Mouse (Mus musculus) ovary, postnatal 14 days (tissue): ENCODE measurements around the gene Galnt7.
"Not testable (repeated sequence)": the region's sequence is repeated elsewhere in the genome, so short reads cannot be mapped to it uniquely, and the experiment has no call there.

Experiments
- DNase-seq: peaks from one replicate; pipeline ENCODE4 v3.0.0; 2022; ENCODE audit warnings: low spot score

The Galnt7 gene

DNA sequence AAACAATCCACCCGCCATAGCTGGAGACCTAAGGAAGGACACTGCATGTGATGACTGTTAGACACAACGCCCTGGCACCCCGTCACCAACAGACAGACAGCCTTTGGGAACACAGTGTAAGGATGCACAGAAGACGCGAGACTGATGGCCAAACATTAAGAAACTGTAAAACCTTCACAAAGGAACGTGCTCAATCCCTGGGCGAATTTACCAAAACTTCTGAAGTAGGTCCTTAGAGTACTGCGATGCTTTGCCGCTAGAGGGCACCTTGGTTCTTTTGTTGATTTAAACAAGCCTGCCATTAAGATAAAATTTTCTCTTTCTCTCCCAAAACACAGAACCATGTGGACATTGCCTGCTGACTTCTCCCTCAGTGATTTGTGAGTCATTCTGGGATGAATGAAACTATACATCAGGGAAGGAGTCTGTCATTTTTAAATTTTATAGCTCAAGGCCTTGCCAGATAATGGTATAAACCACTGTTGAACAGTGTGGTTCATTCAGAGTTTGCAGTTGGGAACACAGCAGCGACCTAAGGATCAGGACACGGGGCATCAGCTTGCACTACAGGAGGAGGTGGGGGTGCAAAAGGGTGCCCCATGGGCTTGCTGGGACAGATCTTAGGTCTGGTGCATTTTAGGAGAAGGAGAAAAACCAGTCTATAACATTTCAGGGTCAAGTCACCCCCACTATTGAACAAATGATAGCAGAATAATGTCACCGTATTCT is 112.6 kb downstream of the Galnt7 start:
- peak; percentile 54 for DNase-seq

GRCm38 (mm10) chr8:57538601-57539000 is 114.2 kb downstream of the Galnt7 start:
- no peak for DNase-seq

- no peak for DNase-seq
Measured at GRCm38 (mm10) chr8:57536167-57536566, 116.7 kb downstream of the Galnt7 start.

GRCm38 (mm10) chr8:57534495-57534894 is 118.3 kb downstream of the Galnt7 start:
- no peak for DNase-seq

DNA sequence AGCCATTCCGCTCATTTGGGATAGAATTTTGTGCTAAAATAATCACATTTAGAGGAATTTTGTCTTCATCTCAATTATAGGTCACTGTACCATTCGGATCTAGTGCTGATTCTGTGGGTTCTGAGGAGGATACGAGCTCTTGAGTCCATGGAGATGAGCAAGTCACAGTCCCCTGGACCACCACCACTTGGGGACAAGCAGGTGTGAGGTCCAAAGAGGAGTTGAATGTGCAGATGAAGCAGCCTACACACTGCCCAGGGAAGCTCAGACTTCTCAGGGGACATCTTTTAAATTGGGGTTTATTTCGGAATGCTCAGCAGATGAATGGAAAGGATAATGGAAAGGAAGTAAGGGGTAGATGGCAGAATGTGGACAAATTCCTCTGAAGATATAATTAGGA is 119.7 kb downstream of the Galnt7 start:
- DNase-seq: no peak

- no peak for DNase-seq
Measured at GRCm38 (mm10) chr8:57532223-57532622, 120.6 kb downstream of the Galnt7 start.

DNA sequence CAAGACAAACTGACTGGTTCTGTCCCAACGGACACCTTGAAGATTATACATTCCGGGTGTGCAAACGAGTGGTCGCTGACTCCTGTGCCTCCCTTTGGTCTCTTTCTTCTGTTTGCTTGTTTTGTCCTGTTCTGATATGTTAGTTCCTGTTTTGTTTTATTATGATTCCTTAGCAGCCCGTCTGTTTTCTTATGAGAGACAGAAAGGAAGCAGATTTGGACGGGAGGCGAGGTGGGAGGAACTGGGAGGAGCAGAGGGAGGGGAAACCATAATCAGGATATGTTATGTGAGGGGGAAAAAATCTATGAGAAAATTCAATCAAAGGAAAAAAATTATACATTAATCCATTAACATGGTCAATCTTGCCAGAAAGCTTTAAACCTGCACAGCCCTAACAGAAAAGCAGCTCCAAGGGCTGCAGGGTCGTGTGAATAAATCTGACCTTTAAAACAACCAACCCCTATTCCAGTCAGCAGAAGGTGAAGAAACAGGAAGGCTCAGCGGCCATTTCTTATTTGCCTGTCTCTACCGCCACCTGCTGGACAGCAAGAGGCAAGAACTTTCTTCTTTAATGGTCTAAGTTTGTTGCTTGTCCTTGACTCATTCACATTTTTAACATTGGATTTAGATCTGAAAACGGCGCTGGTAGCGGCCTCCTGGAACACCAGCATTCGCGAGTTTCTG is 122.0 kb downstream of the Galnt7 start:
- DNase-seq: peak; percentile 78

GRCm38 (mm10) chr8:57530238-57530637 is 122.6 kb downstream of the Galnt7 start:
- DNase-seq: no peak

DNA sequence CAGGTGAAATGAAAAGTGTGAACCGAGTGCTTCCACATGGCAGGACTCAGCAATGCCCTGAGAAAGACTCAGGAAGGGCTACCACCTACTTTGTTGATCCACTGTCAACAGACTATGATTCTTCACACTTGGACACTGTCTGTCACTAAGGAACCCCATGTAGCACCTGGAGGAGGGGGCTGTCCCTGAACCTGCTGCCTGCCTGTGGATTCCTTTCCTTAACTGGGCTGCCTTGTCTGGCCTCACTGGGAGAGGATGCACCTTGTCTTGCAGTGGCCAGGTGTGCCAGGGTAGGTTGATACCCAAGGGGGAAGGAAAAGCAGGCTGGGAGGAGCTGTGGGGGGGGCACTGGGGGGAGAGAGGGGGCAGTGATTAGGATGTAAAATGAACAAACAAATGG is 124.8 kb downstream of the Galnt7 start:
- no peak for DNase-seq

DNA sequence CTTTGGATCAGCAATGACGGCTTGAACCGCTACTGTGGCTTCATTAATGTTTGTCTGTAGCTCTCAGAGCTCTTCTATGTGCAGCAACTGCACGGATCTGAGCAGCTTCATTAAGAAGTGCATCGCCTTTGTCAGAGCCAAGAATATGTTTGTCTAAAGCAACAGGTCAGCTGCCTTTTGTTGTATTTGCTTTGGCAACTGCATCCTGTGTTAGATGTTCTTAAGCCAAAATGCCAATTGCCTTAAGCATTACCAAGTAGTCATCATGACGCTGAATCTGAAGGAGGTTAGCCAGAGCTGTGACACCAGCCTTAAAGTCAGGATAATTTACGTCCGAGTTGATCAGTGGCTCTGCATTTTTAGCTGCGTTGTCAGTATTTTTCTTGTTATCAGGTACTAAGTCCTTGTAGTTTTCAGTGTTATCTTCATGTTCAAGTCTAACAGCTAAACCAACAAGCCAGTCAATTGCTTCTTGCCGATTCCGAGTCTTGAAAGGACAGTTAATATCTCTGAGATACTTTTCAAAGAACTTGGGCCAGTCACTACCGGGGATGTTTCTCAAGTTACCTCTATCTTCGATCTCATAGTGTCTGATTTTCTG is 132.5 kb downstream of the Galnt7 start:
- DNase-seq: no peak

DNA sequence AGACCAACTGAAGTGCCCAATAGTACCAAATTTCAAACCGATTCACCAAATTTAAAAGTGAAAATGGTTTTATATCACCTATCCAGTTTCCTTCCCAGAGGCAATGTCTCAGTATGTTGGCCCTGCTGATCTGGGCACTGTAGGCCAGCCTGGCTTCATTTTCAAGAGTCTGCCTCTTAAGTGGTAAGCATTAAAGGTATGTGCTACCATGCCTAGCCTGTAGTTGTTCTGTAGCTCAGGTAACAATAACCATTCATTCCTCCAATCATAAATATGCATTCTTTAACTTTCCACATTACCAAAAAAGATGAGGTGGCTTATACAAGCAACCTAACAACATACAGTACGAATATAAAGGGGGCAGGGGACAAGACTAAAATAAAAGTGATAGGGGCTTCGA is 135.1 kb downstream of the Galnt7 start:
- DNase-seq: no peak

GRCm38 (mm10) chr8:57516685-57517084 is 136.1 kb downstream of the Galnt7 start:
- not testable (repeated sequence) for DNase-seq

DNA sequence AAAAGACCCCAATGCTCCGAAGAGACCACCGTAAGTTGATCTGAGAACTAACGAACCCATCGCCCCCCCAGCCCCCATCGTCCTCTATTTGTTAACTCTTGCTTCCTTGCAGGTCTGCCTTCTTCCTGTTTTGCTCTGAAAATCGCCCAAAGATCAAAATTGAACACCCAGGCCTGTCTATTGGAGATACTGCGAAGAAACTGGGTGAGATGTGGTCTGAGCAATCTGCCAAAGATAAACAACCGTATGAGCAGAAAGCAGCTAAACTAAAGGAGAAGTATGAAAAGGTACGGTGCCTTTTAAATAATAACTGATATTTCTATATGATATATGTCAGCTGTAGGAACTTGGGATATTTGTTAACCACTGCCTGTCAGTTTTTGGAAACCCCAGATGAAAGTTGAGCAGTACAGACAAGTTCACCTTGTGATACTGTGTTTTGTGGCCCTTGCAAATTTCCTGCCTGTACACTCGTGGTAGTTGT is 139.6 kb downstream of the Galnt7 start:
- DNase-seq: not testable (repeated sequence)

GRCm38 (mm10) chr8:57512141-57513056 is 140.4 kb downstream of the Galnt7 start:
- no peak for DNase-seq

DNA sequence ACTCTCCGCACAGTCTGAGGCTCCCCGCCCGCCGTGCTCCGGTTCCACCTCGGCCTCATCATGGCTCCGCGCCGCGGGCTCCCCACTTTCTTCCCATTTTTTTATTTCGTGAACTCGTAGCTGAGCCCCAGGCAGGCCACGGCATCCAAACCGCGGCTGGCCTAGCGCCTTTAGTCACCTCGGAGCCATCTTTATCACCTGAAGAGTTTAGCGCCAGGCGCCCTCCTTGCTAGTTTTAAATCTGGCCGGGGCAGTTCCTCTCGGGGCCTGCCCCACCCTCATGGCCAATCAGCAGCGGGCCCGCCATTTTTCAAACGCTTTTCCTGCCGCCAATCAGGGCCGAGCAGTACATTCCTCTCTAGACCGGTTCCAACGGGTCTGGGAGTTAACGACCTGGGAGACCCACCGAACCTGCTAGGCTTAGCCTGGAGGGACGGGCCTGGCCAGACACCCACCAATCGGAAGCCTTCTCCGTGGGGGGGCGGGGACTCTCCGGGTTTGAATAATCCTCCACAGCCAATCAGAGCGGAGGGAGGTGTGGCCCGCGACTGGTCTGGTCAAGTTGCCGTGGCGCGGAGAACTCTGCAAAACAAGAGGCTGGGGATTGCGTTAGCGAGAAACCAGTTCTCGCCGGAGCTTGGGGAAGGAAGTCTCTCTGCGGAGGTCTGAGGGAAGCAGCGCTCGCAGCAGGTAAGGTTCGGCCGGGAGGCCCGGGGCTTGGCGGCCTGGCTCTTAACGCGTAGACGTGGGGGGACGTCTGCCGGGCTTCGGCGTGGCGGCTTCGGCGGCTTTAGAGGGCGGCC is 141.3 kb downstream of the Galnt7 start, which contains the start of gene Hmgb2:
Gene Hmgb2, plus strand, starts transcription at position 592 of the 803 bp plus-strand sequence.
- peak; percentile 97 for DNase-seq

DNA sequence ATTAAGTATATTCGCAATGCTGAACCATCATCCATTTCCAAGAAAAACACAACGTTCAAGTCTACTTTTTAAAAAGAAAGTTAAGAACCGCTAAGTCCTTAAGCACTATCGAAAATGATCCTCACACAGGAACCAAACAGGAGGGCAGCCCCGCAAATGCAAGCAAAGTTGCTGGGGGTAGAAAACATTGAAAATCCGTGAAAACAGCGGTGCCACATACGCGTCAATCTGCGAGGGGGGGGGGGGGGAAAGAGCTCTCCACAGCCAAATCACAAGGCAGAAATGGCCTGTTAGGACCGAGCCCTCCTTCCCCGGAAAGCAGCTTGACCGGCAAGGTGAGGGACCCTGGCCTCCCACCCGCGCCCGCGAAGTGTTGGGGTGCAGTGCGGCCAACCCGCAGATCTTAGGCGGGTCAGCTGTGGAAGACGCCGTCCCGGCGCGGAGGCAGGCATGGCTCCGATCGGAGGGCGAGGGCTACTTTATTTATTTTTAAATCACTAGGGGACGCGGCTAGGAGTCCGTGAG is 142.0 kb downstream of the Galnt7 start:
- DNase-seq: no peak

DNA sequence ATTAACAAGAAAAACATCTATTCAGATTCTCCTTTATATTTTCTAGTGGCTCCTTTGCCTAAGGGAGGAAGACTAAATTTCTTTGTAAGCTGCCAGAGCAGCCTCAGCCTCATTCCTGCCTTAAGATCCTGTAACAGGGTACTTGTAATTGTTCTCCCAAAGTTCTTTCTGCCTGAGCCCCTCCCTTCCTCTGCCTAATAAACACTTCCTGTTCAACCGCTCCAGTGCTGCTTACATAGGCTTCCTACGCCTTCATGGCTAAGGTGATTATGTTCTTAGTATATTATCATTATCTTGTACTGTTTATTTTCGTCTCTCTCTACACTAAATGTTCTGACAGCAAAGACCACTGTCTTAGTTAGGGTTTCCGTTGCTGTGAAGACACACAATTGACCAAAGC is 144.2 kb downstream of the Galnt7 start:
- DNase-seq: no peak

DNA sequence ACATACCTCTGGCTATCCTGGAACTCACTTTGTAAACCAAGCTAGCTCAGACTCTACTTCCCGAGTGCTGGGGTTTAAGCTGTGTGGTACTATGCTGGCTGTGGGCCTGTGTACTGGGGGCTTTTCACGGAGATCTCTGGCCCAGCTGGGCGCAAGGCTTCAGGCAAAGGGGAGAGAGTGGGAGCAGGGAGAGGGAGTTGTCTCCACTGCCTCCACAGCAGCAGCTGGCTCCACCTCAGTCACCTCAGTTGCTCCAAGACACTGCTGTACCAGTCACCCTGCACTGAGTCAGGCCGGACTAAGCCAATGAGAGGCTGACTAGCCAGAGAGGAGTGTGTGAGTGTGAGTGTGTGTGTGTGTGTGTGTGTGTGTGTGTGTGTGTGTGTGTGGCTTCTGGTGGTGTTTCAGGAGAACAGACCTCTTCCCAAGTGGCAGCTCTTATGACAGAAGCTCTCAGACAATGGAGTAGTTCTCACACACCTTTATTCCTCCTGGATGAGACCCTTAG is 145.2 kb downstream of the Galnt7 start:
- DNase-seq: no peak

DNA sequence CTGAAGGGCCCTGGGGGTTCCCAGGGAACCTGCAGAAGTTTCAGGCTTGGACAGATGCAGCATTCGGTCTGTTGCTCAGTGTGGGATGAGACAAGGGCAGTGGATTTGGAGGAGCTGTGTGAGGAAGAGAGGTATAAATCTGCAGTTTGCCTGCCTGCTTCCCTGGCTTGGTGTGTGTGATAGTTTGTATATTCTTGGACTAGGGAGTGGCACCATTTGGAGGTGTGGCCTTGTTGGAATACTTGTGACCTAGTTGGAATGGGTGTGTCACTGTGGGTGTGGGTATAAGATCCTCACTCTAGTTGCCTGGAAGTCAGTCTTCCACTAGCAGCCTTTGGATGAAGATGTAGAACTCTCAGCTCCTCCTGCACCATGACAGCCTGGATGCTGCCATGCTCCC is 147.3 kb downstream of the Galnt7 start:
- not testable (repeated sequence) for DNase-seq

DNA sequence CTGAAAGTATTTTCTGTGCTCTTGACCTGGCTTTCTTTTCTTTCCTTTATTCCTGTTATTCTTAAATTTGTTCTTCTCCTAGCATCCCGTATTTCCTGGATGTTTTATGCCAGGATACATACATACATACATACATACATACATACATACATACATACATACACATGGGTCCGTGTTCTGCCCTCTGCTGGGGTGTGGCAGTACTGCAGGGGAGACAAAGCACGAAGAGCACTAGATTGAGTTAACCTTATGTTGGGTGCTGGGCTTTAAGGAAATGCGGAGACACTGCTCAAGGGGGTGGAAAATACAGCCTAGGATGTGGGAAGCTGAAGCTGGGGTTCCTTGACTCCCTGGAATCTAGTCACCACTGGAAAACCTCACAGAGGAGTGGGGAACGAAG is 149.2 kb downstream of the Galnt7 start:
- no peak for DNase-seq
